Mouse (Mus musculus) E14TG2a.4 (cell line): ENCODE measurements around the gene Lats2.

Experiments used
- CTCF ChIP-seq: conservative IDR thresholded peaks from 2 replicates; pipeline ENCODE4 v1.5.1; 2014; ENCODE audit warnings: low read length
- NANOG ChIP-seq: IDR thresholded peaks from 2 replicates; pipeline ENCODE4 v1.6.1; 2014; ENCODE audit warnings: borderline replicate concordance, low read length, mixed read lengths
- POU5F1 ChIP-seq: IDR thresholded peaks from 2 replicates; pipeline ENCODE4 v1.6.1; 2014; ENCODE audit warnings: low read length, borderline replicate concordance

DNA sequence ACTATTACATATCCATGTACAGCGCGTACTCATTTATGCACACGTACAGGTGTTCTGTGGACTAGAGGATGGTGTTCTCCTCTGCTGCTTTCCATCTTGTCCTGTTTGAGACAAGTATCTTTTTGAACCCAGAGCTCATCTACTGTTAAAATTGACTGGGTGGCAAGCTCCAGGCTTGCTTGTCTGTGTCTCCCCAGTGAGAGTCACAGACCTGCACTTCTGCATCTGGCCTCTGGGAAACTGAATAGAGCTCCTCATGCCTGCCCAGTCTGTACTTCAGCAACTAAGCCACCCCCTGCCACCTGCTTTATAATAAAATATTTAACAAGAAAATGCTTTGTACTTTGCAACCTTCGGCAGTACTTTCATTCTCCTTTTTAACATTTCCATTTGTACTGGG lies 99.9 kb downstream of the Lats2 start:
- TF ChIP-seq CTCF (peak; percentile 27), POU5F1 (no peak), NANOG (no peak)
